Mouse (Mus musculus) frontal cortex, adult (tissue): ENCODE data around the gene Ahdc1.

Experiments used
- ATAC-seq: cut with Nextera tagmentation; 2 replicates; pipeline ENCODE4 v1.9.2; 2017; ENCODE audit warnings: mild to moderate bottlenecking, moderate library complexity, mixed read lengths; ENCODE audit not compliant: low TSS enrichment

The Ahdc1 gene

DNA sequence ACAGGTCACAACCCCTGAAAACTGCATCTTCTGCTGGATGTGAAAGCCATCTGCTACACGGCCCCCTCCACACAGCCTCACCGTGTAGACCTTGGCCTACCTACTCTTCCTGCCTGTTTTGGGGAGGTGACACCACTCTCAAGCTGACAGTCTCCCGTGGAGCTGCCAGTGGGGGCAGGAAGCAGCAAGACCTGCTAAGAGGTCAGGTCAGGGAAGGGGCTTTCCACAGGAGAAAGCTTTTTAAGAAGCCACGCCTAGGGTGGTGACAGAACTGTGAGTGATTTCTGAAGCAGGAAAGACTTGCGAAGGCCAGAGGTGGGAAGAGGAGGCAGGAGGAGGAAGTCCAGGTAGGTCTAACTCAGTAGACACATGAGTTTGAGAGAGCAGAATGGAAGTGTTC, 67.9 kb downstream of the Ahdc1 start:
- ATAC-seq: no peak

DNA sequence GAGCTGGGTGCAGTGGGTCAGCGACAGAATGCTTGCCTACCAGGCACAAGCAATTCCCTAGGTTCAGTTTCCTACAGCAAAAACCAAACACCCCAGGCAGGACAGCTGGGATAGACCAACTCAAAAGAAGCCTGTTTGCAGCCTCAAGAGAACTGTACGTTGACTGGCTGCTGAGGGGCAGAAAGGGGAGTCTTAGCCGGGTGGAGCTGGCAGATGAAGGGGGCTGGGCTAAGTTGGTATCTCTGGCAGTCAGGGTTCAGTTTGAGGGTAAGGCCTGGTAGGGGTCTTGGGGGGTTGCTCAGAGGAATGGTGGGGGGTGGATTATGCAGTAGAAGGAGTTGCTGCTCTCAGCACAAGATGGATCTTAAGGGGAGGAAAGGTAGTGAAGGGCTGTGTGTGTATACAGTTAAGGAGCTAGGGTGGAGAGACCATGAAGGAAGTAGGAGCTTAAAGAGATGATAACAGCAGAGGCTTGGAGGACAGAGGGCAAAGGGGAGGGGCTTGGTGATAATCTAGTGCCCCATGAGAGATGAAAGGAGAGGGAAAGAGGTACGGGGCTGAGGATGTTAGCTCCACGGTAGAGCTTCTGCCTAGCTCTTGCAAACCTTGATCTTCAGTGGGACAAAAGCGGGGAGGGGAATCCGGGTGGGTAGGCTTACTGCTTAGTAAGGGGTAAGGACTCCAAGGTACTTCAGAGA, 68.5 kb downstream of the Ahdc1 start:
- ATAC-seq: no peak

DNA sequence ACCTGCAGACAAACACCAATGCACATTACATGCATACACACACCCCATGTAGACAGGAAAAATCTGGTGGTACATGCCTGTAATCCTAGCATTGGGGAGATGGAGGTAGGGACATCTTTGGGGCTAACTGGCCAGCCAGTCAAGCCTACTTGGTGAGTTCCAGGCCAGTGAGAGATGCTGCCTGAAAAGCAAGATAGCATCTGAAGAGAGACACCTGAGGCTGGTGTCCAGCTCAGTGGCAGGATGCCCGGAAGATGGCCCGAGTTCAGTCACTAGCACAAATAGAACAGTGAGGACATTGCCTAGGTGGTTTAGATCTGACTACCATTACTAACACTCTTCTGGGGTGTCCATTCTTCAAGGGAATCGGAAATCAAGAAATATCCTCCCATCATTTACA, 69.8 kb downstream of the Ahdc1 start:
- no peak for ATAC-seq

DNA sequence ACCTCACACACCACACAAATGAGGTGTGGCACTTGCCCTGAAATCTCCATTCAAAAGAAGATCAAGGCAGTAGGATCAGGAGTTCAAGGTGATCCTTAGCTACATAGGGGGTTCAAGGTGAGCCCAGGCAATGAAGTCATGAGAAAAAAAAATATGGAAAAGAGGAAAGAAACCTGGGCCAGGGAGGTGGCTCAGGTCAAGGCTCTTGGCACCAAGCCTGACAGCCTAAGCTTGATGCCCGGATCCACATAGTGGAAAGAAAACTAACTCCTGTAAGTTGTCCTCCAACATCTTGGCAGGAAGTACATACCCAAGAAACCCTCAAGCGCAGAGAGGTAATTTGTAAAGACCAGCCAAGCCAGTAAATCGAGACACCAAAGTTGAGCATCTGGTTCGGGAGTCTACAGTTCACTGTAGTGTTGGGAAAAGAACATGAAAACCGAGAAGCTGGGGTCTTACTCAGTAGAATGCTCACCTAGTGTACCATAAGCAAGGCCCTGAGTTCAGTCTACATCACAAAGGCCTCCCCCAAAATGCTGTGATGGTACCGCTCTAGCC, 71.2 kb downstream of the Ahdc1 start:
- no peak for ATAC-seq

DNA sequence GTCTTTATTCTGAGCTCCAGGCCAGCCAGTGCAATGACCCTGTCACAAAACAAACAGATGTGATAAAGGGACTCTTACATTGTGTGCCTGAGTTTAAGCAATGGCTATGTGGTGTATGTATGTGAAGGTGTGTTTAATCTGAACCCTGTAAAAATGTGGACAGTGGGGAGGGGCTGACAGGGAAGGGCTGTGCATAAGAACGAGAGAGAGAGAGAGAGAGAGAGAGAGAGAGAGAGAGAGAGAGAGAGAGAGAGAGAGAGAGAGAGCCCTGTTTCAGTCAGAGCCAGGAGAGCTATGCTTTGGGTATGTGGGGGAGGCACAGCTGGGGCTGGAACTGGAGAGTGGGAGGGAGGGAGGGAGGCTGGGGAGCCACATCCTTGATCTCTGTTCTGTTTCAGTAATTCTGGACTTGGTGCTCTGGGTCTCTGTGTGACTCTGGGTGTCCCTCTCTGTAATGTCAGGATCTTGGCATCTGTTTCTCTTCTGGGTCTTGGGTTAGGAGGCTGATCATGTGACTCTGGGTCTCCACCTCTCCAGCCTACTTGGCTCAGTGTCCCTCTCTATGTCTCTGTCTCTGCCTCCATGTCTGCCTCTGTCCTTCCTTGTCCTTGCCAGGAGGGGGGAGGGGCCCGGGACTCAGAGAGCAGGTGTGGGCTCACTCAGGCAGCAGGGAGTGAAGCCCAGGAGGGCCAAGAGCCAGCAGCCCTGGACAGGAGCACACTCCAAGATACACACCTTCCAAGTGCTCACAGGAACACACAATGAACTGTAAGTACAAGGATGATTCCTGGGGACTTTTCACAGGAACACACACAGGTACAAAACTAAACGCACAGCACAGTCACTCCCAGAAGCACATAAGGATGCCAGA, 73.2 kb downstream of the Ahdc1 start:
- peak; percentile 39 for ATAC-seq

DNA sequence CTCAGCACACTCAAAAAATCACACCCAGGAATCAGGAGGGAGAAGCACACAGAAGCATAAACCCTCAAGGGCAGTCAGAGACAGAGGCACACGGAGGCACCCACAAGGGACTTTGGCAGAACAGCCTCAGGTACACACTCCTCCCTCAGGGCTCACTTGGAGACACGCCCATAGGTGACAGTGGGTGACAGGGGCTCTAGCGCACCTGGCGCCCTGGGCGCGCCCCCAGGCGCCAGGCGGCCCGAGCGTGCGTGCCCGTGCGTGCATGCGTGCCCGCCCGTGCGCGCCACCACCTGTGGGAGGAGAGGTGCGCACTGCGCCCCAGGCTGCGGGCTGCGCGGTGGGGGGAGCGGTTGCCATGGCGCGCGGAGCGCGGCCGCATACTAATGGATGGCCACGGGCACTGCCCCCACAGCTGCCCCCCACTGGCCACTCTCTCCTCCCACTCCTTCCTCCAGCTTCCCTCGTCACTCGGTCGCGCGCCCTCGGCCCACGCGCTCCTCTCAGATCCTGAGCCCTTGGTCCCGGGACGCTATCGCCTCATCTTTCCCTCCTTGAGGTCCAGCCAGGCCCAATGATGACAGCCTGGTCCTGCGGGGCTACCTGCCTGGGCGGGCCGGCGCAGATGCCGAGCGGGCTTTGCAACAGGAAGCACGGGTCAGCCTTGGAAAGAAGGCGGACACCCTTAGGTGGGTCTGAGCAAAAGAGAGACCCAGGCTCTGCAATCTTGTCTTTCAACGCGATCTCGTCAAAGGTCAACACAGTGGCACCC, 74.1 kb downstream of the Ahdc1 start:
- ATAC-seq: peak; percentile 28

DNA sequence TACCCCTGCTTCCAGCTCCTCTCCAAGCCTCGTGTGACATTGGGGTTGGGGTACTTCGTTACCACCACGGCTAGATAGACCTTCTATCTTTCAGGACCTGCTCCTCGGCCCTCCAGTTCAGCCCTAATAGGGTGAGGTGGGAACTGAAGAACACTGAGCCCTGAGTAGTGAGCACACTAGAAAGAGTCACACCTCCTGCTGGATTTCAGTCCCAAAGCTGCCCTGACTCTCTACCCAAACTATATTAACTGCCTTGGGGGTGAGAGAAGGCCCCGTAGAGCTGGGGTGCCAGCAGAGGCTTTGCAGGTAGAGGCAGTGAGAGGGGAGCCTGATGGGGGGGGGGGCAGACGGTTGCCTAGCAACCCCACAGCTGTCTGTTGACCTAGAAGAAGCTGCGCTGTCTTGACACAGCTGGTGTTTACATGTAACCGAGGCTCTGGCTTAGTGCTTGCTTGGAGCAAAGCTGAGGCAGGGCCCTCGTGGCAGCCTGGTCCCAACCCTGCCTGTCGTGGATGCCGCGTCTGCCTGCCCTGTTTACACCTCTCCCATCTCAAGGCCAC, 74.8 kb downstream of the Ahdc1 start:
- ATAC-seq: 0 out of 2 replicates have a peak, but pooled peaks have one; percentile 6

DNA sequence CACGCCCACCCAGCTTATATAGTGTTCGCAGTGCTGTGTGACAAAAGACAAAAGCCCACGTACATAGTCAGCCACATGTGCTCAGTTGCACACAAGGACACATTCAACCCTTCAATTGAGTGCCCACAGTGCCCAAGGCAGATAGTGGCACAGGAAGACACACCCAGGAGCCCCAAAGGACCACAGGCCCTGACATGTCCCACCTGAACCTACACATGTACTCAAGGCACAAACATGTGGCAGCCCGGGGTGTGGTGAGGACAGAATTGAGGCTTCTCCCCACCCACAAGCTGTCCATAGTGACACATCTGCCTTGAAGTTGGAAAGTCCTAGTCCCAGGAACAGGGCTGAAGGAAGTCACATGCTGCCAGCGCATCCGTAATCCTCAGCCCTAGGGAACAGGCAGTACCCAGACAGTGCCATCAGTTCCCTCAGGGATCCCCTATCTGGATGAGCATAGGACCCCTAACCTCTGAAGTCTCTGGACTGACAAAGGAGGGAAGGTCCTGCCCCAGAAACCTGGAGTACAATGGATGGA, 76.2 kb downstream of the Ahdc1 start:
- no peak for ATAC-seq

DNA sequence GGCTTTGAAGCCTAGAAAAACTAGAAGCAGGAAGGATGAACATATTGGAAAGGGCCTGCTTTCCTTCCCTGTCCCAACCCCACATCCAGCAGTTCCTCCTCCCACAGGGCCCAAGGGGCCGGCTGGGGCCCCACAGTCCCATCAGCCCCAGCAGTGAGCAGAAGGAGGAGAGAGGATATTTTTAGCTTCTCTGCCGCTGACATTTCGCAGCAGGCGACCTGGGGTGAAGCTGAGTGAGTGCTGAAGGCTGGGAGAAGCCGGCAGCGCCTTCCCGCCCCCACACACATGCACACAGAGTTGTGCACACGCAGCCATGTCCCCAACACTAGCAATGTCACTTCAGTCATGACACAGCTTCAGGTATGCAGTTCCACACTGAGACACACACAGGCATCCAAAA, 76.8 kb downstream of the Ahdc1 start:
- no peak for ATAC-seq

DNA sequence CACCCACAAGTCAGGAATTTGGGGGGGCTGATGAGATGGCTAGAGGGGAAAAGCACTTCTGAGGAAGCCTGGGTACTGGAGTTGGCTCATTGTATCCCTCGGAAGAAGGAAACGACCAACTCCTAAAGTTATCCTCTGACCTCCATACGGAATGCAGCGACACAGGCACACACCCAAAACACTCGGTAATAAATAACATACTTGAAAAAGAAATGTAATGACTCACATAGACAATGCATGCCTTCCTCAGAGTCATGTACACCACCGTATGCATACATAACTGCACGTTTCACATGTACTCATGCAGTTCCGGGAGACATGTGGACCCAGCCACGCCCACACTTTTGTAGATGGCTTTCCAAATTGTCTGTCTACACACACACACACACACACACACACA, 78.3 kb downstream of the Ahdc1 start:
- ATAC-seq: no peak

DNA sequence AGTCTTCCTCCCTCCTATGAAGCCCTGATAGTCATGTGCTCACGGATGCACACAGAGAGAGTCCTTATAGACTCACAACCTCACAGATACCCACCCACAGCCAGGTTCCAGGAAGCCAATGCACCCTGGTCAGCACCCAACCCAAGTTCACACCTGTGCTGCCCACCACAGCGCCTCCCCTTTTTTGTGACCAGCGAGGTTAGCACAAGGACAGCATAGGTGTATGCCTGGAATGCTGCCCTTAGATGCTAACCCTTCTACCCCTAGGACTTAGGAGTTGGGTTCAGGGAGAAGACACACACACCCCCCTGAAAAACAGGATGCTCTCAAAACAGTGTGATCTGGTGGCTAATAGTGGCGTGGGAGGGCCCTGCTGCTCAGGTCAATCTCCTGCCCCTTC, 78.7 kb downstream of the Ahdc1 start:
- ATAC-seq: no peak

DNA sequence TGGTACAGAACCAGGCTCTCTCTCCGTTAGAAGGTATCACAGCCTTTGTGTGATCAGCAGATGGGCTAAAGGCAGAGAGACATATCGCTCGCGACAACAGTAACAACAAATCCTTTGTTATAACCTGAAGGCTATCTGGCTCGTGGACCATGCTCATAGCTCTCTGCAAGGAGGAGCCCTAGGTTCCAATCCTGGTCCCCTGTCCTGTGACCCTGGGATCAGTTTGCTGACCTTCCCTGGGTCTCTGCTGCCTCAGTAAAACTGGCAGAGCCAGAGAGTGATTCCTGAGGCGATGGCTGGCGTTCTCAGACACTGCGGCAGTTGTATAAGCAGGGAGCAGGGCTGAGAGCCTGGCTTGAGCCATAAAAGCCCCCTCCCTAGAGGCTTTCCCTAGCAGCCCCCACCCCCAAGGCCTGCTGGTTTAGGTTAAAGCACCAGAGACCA, 79.2 kb downstream of the Ahdc1 start:
- ATAC-seq: no peak

DNA sequence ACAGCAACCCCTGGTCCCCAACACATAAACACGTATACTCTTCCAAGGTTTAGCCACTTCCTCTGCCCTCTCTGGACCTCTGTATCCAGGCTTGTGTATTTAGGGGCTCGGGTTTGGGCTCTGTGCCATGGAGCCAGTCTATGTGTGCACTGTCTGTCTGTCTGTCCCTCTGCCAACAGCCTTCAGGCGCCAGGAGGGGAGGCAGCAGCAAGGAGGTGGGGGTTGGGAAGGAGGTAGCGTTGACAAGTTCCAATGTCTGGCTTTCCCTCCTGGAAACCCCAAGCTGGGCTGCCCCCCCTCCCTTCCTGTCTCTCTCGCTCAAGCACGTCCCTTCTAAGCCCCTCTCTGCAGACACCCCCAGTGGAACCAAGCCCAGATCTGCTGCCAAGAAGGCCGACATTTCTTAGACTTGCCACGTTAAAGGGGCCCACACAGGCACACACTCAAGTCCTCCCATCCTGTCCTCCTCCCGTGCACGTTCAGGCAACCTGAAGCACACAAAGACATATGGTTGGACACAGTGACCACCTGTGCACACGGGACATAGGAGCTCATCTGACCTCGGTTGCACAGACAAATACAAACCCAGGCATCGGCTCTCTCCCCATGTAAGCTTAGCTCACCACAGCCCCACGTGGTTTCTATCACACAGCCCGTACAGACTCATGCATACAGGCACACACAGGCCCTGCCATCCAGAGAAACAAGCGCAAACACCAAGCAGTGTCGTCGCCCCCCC, 79.8 kb downstream of the Ahdc1 start:
- ATAC-seq: peak; percentile 22; the same call in 1 of the 2 replicates

DNA sequence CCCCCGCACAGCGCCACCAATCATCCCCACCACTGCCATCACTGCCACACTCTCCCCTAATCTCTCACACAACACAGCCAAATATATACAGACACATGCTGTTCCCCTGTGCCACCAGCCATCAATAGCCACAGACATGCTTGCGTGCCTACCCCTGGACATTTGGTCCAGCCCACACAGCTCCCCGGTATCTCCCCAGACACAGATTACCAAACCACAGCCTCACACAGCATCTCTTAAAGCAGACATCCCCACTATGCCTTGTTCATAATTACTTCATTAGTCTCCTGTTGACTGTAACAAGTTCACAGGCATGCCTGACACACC, 80.4 kb downstream of the Ahdc1 start:
- ATAC-seq: peak; percentile 2; the same call in 1 of the 2 replicates

DNA sequence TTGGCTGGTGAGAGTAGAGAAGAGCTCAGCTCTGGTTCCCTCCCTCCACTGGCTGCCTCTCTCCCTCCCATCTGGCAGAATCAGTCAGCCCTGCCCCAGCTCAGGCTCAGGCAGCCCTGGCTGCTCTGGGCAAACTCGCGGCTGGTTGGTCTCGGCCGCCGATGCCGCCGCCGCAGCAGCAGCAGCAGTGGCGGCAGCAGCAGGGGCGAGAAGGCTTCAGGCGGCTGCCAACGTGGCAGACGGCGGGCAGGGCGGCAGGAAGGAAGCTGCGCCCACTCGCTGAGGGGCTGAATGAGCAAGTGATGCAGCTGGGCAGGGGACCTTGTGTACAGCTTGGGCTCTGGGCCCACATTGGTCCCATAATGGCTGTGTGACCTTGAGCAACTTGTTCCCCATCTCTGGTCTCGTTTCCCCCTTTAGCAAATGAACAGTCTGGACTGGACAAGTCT, 81.4 kb downstream of the Ahdc1 start:
- ATAC-seq: peak; percentile 64

DNA sequence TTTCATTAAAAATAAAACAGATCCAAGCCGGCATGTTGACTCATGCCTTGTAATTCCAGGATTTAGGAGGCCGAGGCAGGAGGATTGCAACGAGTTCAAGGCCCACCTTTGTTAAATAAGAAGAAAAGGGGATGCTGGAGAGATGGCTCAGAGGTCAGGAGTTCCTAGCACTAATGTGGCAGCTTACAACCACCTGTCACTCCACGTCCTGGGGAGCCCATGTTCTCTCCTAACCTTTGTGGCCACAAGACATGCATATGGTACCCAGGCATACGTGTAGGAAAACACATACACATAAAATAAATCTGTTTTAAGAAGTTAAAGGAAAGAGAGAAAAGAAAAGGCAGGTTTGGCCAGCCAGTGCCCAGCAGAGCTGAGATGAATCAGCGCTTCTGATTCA, 82.0 kb downstream of the Ahdc1 start:
- ATAC-seq: no peak

DNA sequence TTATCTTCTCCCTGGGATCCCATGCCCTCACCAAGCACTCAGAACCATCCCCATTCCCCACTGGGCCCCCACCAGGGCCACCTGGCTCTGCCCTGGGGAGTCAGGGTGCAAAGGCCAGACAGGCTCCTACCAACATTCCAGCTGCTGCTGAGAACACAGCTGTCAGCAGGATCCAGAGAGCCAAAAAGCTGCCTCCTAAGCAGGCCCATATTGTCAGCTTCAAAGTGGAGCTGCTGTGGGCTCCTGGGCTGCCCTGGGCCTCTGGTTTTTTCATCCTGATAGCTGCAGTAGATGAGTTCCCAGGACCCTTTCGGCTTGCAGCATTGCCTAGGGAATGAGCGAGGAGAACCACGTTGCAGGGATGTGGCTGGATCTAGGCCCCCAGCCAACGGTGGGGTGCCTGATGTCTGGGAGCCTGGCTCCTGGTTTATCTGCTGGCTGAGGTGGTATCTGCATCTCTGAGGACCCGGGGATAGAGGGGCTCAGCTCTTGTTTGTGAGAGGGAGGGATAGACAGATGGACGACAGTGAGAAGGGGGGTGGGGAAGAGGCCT, 82.5 kb downstream of the Ahdc1 start:
- no peak for ATAC-seq

DNA sequence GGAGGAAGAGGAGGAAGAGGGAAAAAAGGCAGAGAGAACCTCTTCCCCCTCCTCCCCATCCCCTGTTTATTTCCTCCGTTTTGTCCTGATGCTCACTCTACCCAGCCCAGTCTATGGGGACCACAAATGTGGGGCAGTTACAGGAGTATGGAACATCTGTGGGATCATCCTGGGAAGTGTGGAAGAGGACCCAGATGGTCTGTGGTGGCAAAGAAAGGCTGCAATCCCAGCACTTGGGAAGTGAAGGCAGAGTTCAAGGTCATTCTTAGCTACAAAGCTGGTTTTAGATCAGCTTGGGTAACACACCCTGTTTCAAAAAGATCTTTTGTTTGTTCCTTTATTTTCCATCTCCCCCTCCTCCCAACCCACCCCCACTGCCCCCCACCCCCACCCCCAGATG, 83.2 kb downstream of the Ahdc1 start:
- no peak for ATAC-seq

DNA sequence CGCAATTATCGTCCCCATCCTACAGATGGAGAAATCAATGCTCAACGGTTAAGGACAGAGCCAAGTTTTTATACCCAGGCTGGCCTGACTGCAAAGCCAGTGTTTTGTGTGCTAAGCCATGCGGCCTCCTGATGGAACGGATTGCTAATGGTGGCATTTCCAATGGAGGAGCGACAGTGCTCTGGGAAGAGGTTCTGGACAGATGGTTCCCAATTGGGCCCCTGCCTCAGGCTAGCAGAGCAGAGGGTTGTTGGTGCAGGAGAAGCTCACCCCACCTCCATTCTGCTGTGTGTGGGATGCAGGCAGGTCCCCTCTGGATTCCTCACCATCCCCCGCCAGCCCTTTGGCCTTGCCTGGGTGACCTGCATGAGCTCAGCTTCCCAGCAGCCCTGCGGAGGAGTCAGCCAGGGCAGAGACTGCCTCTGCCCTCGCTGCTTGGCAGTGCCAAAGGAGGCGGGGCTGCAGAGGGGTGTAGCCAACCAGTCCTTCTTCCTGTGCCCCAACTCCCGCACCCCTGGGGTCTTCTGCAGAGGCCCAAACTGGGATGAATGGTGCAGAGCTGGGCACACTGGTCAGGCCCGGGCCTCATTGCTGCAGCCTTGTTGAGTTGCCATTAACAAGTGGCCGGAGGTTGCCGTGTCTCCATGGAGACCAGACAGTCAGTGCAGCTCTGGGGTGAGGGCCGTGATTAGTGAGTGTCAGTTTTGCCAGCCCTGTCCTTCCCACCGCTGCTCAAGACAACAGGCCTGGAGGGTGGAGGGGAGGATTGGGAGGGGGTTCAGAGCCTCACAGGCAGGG, 84.1 kb downstream of the Ahdc1 start:
- ATAC-seq: peak; percentile 15; the same call in 1 of the 2 replicates

DNA sequence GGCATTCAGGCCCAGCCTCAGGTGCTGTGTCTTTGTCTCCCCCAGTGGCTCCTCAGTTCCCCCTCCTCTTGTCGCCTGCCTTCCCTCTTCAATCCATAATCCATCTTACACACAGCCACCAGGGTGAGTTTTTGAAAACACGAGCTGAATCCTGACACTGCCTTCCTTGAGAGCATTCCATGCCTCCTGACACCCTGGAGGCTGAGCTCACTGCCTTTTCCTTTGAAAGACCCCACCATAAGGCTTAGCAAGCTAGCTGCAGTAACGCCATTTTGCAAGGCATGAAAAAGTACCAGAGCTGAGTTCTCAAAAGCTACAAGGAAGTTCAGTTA, 84.6 kb downstream of the Ahdc1 start:
- 0 out of 2 replicates have a peak, but pooled peaks have one; percentile 33 for ATAC-seq
